Mouse (Mus musculus) forelimb bud, embryonic 11.5 days (tissue): ENCODE measurements around the gene 4930412O13Rik.

Experiments
- DNase-seq: peaks from one replicate; pipeline ENCODE4 v3.0.0-alpha.2; 2012; ENCODE audit warnings: low read depth, low spot score

The 4930412O13Rik gene

DNA sequence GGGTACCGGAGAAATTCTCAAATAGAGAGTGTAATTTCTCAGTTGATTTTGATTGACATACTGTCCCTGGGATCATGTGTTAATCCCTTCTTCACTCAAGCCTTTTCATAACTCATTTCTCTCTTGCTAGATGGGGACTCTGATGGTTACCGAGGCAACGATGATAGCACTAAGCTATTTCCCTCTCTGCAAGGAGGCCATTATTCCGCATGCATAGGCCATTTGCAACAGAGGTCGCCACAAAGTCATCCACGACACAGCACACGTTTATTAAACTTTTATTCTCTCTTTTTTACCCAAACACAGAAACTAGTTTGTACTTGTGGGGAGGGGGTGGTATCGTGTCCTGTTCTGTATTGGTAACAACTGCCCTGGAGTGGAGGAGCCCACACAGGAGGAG, 16.8 kb downstream of the 4930412O13Rik start:
- no peak for DNase-seq

DNA sequence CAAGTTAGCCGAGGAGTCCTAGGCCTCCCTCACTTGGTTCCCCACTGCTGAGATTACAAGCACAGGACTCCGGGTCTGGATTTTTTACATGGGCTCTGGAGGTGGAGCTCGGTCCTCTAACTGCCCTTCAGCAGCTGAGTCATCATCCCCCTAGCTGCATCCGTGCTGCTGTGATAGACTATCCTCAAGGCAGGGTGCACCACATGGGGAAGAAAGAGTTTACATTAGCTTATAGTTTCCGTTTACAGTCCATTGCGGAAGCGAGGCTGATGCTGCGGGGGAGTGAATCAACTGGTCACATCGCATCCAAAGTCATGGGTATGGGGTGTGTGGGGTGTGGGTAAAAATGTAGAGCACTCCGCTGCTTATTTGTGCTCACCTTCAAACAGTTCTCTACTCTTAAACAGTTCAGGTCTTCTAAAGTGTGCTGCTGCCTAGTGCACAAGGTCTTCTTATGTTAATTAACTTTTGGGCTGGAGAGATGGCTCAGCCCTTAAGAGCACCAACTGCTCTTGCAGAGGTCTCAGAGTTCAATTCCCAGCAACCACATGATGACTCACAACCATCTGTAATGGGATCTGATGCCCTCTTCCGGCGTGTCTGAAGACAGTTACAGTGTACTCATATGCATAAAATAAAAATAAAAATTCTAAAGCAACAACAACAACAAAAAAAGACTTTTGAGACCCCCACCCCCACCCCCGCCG, 23.0 kb downstream of the 4930412O13Rik start:
- DNase-seq, result no peak

DNA sequence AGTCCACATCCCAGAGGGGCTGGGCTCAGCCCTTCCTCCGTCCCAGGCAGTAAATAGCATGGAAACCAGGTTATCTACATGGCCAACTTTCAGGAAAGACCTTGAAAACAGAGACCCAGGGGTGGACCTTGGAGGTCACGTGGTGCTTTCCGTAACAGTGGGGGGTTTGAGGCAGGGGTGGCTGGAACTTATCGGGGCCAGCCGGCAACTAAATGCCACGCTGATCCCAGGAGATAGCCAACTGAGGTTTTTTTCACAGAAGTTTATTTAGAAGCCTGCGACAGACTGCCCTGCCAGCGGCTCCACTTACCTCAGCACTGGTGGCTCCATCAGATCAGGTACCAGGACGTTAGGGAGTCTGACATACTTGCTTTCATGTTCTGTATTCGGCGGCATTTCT, 24.9 kb downstream of the 4930412O13Rik start:
- DNase-seq, result no peak

GRCm38 (mm10) chr2:9917602-9918001, 36.5 kb downstream of the 4930412O13Rik start:
- DNase-seq, result no peak

- no peak for DNase-seq
Observed at GRCm38 (mm10) chr2:9918691-9919471, 37.8 kb downstream of the 4930412O13Rik start.

DNA sequence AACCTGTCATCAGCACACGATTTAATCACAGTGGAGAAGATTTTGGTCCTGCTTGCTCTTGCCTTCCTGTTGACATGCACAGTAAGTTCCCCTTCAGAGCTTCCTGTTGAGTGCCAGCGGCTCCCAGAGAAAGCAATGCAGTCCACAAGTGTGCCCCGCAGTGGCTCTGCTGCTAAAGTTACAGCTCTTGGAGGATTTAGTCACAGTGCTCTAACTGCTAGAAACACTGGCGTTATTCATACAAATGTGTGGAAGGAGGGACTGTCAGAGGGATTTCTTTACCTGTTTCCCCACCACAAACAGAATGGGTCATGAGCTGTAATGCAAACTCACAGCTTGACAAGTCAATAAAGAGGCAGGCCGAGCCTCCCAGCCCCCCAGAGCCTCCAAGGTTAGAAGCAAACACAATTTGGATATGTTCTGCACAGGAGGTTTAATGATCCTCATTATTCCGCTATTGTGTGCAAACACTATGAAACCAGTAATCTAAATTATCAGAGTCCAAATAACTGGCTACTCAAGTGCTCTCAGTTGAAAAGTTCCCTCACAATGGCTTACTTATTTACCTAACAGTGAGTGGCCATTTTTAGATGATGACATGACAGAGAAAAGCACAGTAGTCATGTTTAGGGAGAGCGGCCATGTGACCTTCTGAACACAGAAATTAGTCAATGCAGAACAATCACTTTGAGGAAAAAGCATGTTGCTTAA, 45.3 kb downstream of the 4930412O13Rik start:
- no peak for DNase-seq

- DNase-seq, result no peak
Observed at GRCm38 (mm10) chr2:9926905-9927283, 45.8 kb downstream of the 4930412O13Rik start.
